30 mouse cellular contexts compared by ENCODE assay signal in the genomic region with DNA sequence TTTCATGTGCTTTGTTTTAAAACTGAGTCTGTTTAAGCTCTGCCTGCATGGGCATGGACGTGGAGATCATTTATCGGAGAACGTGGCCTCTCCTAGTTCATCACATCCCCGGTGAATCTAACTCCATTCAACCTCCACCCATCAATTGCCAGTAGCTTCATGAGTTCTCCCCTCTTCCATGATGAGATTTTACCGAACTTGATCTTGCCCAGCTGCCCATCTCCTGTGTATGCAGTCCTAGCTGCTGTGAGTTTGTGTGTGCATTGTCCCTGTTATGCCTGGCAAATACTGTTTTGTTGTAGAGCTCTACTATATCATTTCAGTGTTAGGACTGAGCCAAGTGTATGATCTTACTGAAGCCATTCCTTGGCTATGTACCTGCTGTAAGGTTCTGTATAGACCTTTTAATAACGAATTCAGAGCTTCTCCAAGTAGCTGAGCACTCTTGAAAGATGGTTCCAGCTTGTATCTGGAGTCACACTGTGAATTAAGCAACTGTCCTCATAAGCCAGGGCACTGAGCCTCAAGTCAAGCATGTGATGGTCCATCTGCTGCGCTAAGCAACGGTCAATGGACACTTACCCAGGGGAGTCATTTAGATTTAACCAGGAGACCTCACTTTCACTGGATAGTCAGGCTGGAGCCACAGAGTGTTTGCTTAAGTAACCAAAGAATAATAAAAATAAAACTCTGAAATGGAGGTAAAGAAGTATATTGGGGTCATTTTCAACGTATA.
A peak's percentile ranks its signal among the peaks of the same experiment; 100 is the strongest.
DNase-seq lines count a peak whose midpoint lies in the region; ATAC-seq and TF ChIP-seq lines count a peak whose summit lies in the region.
"Had no signal": no experiment of that assay in that cellular context is flagged by ENCODE, and none has a peak within 500 bp of the region (broad histone marks: within the 10 kb centered on the region; RNA-seq: fewer than 3 reads in every experiment).

No protein-coding gene starts in this region.

- intact Hi-C loops in heart, adult 2 months (cut with DNase I), result no loop called here

- TF ChIP-seq EP300 in heart, adult 2 months (IDR thresholded peaks at IDR 0.05; ENCODE audit: insufficient read depth, low read depth, low read length), result no peak

- 84% methylated on average over 9 of the region's 9 CpGs for WGBS in heart, adult 2 months
- WGBS in cerebellum, adult 2 months, result 36% methylated on average over 9 of the region's 9 CpGs

- no peaks in the 10 kb centered on the region for H3K79me2 ChIP-seq in heart, adult 2 months (replicated peaks; ENCODE audit: control insufficient read depth, insufficient read depth, low read length)

- no peak overlapping the region for H3K9ac ChIP-seq in heart, adult 2 months (ENCODE audit: low read depth, low read length)
- H3K9ac ChIP-seq: heart, embryonic 15.5 days; kidney, embryonic 15.5 days; limb, embryonic 15.5 days; liver, embryonic 13.5 days; neural tube, embryonic 12.5 days had no signal

- no peak for ATAC-seq in megakaryocyte, adult 5-6 weeks (ENCODE audit: poor library complexity, severe bottlenecking)
- ATAC-seq: forebrain, embryonic 16.5 days; inflammation-experienced regulatory T-cells, adult 6 months; midbrain, embryonic 16.5 days had no signal

- H3K27me3 ChIP-seq in heart, adult 2 months (ENCODE audit: control insufficient read depth, insufficient read depth, low read length), result no peaks in the 10 kb centered on the region
- no peaks in the 10 kb centered on the region for H3K27me3 ChIP-seq in cerebellum, adult 2 months (ENCODE audit: control insufficient read depth, insufficient read depth, low read length)
- H3K27me3 ChIP-seq: heart, embryonic 15.5 days; kidney, embryonic 15.5 days; limb, embryonic 15.5 days; liver, embryonic 13.5 days; neural tube, embryonic 12.5 days had no signal

- no peak for TF ChIP-seq CTCF in heart, adult 2 months (IDR thresholded peaks at IDR 0.05)
- no peak for TF ChIP-seq CTCF in cerebellum, adult 2 months (IDR thresholded peaks at IDR 0.05; ENCODE audit: borderline replicate concordance, insufficient read depth, low read depth, low read length)

- no peak overlapping the region for H3K27ac ChIP-seq in heart, adult 2 months
- H3K27ac ChIP-seq in cerebellum, adult 2 months (ENCODE audit: insufficient read depth, low read length), result peak overlapping the region; percentile 49; the same call in 1 of the 2 replicates
- H3K27ac ChIP-seq: heart, embryonic 10.5 days; heart, embryonic 15.5 days; kidney, embryonic 15.5 days; left cerebral cortex, adult 2 months; limb, embryonic 10.5 days; limb, embryonic 15.5 days; liver, embryonic 13.5 days; macrophage; midbrain, embryonic 10.5 days; neural tube, embryonic 12.5 days had no signal

- no peaks in the 10 kb centered on the region for H3K36me3 ChIP-seq in heart, adult 2 months (ENCODE audit: control insufficient read depth, insufficient read depth, low read length)
- H3K36me3 ChIP-seq: G1E; heart, embryonic 10.5 days; heart, embryonic 15.5 days; kidney, embryonic 15.5 days; limb, embryonic 10.5 days; limb, embryonic 15.5 days; liver, embryonic 13.5 days; midbrain, embryonic 10.5 days; neural tube, embryonic 12.5 days had no signal

- TF ChIP-seq POLR2A in heart, adult 2 months (IDR thresholded peaks at IDR 0.05; ENCODE audit: insufficient read depth, low read depth, low read length), result no peak
- no peak for TF ChIP-seq POLR2A in cerebellum, adult 2 months (IDR thresholded peaks at IDR 0.05; ENCODE audit: borderline replicate concordance, insufficient read depth, low read length)

- no peak overlapping the region for H3K4me3 ChIP-seq in heart, adult 2 months
- H3K4me3 ChIP-seq in cerebellum, adult 2 months (replicated peaks; ENCODE audit: insufficient read depth, low read depth, low read length), result no peak overlapping the region
- H3K4me3 ChIP-seq: erythroblast, embryonic 14.5 days; heart, embryonic 10.5 days; heart, embryonic 15.5 days; kidney, embryonic 15.5 days; left cerebral cortex, adult 2 months; limb, embryonic 10.5 days; limb, embryonic 15.5 days; liver, embryonic 13.5 days; midbrain, embryonic 10.5 days; myocyte; neural tube, embryonic 12.5 days had no signal

- peak; percentile 43 for DNase-seq in heart, adult 11 months
- no peak for DNase-seq in heart, adult 2 months
- peak; percentile 95 for DNase-seq in brain, adult 2 months (ENCODE audit: low read depth, low spot score)
- peak; percentile 75 to 91 for DNase-seq in cerebellum, adult 2 months
- peak; percentile 77 to 87 for DNase-seq in cerebellum, postnatal 14 days
- no peak for DNase-seq in urinary bladder, adult 2 months (ENCODE audit: low spot score)
- DNase-seq in right cerebral cortex, postnatal 4 days, result no peak
- DNase-seq: adrenal gland, postnatal 10 days; kidney, adult 11 months; kidney, postnatal 25 days; liver, embryonic 13.5 days; lung, adult 18-20 months; lung, postnatal 10 days; thymus, postnatal 14 days had no signal

- H3K4me1 ChIP-seq in heart, adult 2 months (ENCODE audit: control insufficient read depth, insufficient read depth, low read length), result no peaks in the 10 kb centered on the region
- H3K4me1 ChIP-seq in cerebellum, adult 2 months (ENCODE audit: control insufficient read depth, insufficient read depth, low read length), result peaks cover 14% of the 10 kb centered on the region; the same call in 1 of the 2 replicates
- H3K4me1 ChIP-seq: heart, embryonic 10.5 days; heart, embryonic 15.5 days; limb, embryonic 10.5 days; limb, embryonic 15.5 days; liver, embryonic 13.5 days; neural tube, embryonic 12.5 days had no signal

Comparison
In these comparisons a context has a peak if more than half of its experiments do, and no peak if none do; other contexts are left out.
1. DNase-seq: peak in heart, adult 11 months (single experiment), brain, adult 2 months (single experiment), cerebellum, adult 2 months (2 of 2) and cerebellum, postnatal 14 days (2 of 2); none in heart, adult 2 months (0 of 2), urinary bladder, adult 2 months (single experiment) and right cerebral cortex, postnatal 4 days (single experiment).